Mouse (Mus musculus): ENCODE results near the gene 2210016F16Rik. TPM values are rescaled to one million over a fixed set of nuclear protein-coding genes. Genes with fewer than 3 reads are reported as not detected.
"Not testable (repeated sequence)": the region's sequence is repeated elsewhere in the genome, so short reads cannot be mapped to it uniquely, and the experiment has no call there.

The 2210016F16Rik gene
- polyA plus RNA-seq, 1 experiment from 2014 or later: 15.4 TPM

DNA sequence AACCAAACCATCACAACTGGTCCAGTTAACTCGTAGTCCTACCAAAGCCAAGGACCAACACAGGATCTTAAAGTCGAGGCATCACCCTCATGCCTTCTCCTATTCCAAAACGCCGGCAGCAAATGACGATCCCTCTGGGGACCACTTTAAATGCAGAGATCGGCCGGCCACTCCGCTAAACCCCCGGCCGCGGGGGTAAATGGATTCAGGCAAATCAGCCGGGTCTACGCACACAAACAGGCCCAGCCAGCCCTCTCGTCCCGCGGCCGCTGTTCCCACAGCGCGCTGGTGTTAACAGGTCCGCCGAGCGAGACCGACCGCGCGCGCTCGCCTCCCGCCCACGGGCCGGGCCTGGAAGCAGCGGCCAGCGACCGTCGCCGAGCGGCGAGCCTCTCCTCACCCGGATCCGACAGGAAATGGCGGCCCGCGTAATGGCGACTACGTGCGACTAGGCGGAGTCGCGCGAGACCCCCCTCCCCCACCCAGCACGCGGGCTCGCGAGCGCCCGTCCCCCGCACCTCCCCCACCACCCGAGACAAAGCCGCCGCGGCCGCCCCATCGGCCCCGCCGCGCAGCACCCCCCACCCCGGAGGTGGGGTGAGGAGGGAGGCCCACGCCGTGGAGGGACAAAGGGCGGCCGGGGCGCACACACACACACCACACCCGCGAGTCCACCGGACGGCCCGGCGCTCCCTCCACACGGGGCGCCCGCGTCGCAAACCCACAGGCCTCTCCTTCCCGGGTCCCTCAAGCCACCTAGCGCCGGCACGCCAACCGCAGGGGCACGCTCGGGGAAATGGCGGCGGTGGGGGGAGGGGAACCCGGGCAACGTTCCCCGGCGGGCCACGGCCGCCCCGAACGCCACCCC, 16.3 kb upstream of the 2210016F16Rik start:
- peak overlapping the region; percentile 88 for H3K4me3 ChIP-seq (ENCODE audit: low read depth, low read length)
- under 1% methylated on average over 57 of the region's 100 CpGs for WGBS (ENCODE audit: insufficient replicate concordance)

DNA sequence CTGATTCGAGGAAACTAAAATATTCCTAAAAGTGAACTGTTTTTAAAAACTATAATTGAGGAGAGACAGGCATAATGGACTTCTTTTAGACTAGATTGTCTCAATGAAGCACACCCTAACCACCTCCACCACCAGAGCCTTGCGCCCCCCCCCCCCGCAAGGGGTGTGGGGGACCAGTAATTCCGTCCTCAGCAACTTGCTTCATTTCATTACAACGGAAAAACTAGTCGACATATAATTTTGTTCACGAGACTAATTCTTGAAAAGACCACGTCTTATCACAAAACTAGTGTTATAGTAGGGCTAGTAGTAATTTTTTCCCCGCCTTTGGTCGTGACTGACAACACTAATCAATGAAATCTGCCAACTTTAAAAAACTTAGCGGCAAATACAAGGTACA, 15.6 kb upstream of the 2210016F16Rik start:
- DNase-seq: no peak
- WGBS (ENCODE audit: insufficient replicate concordance): 2% methylated on average over 11 of the region's 11 CpGs
- no peak for TF ChIP-seq CTCF (IDR thresholded peaks at IDR 0.05; ENCODE audit: low read depth)
- TF ChIP-seq EP300 (IDR thresholded peaks at IDR 0.05; ENCODE audit: low read depth): no peak

More for the DNA sequence above, 16.3 kb upstream of the 2210016F16Rik start:
- Histone ChIP-seq H3K27me3 (ENCODE audit: insufficient read depth, low read length) (no peaks in the 10 kb centered on the region), H3K27ac (ENCODE audit: low read depth) (peak overlapping the region; percentile 99), H3K9ac (replicated peaks) (peak overlapping the region; percentile 97), H3K4me1 (ENCODE audit: insufficient read depth) (peaks cover 15% of the 10 kb centered on the region), H3K36me3 (replicated peaks; ENCODE audit: insufficient read depth, low read length) (peaks cover 21% of the 10 kb centered on the region), H3K4me2 (ENCODE audit: low read depth, low read length) (peak overlapping the region; percentile 73), H3K9me3 (ENCODE audit: low read length) (no peaks in the 10 kb centered on the region)
- peak; percentile 31; the same call in 1 of the 2 replicates for TF ChIP-seq CTCF (IDR thresholded peaks at IDR 0.05; ENCODE audit: low read depth)
- TF ChIP-seq EP300 (IDR thresholded peaks at IDR 0.05; ENCODE audit: low read depth): no peak
- ATAC-seq (peak; percentile 33), DNase-seq (peak; percentile 88)

GRCm38 (mm10) chr13:58397651-58398050, 12.6 kb upstream of the 2210016F16Rik start:
- peaks cover 57% of the 10 kb centered on the region for H3K36me3 ChIP-seq (replicated peaks; ENCODE audit: insufficient read depth, low read length)
- 93% methylated on average over 13 of the region's 13 CpGs for WGBS (ENCODE audit: insufficient replicate concordance)
- no peaks in the 10 kb centered on the region for H3K27me3 ChIP-seq (ENCODE audit: insufficient read depth, low read length)
- ATAC-seq: no peak
- no peak overlapping the region for H3K27ac ChIP-seq (ENCODE audit: low read depth)
- H3K4me1 ChIP-seq (ENCODE audit: insufficient read depth): no peaks in the 10 kb centered on the region
- no peaks in the 10 kb centered on the region for H3K9me3 ChIP-seq (ENCODE audit: low read length)
- no peak overlapping the region for H3K4me2 ChIP-seq (ENCODE audit: low read depth, low read length)
- no peak overlapping the region for H3K9ac ChIP-seq (replicated peaks)
- DNase-seq: no peak
- no peak overlapping the region for H3K4me3 ChIP-seq (ENCODE audit: low read depth, low read length)
- TF ChIP-seq EP300 (IDR thresholded peaks at IDR 0.05; ENCODE audit: low read depth) (no peak), CTCF (IDR thresholded peaks at IDR 0.05; ENCODE audit: low read depth) (no peak)

More for the DNA sequence above, 15.6 kb upstream of the 2210016F16Rik start:
- peaks cover 29% of the 10 kb centered on the region for H3K36me3 ChIP-seq (replicated peaks; ENCODE audit: insufficient read depth, low read length)
- peak overlapping the region; percentile 88 for H3K4me3 ChIP-seq (ENCODE audit: low read depth, low read length)
- H3K4me2 ChIP-seq (ENCODE audit: low read depth, low read length): peak overlapping the region; percentile 73
- H3K9me3 ChIP-seq (ENCODE audit: low read length): no peaks in the 10 kb centered on the region
- H3K27me3 ChIP-seq (ENCODE audit: insufficient read depth, low read length): no peaks in the 10 kb centered on the region
- peaks cover 15% of the 10 kb centered on the region for H3K4me1 ChIP-seq (ENCODE audit: insufficient read depth)
- no peak for ATAC-seq
- H3K27ac ChIP-seq (ENCODE audit: low read depth): peak overlapping the region; percentile 99
- peak overlapping the region; percentile 97 for H3K9ac ChIP-seq (replicated peaks)

DNA sequence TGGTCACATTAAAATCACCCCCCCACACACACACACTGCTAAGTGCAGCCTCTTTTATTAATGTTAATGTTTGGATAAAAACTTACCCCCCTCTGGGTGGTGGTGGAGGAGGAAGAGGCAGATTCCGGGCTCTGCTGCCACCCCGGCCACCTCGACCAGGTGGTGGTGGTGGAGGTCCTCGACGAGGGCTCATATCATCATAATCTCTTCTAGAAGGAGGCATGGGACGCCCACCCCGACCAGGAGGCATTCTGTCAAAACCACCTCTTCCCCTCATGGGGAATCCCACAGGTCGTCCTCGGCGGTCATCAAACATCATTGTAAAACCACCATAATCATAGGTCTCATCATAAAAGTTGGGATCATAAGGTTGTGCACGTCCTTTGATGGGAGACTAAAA, 9.4 kb upstream of the 2210016F16Rik start:
- not testable (repeated sequence) for DNase-seq; ATAC-seq; H3K9me3 ChIP-seq (ENCODE audit: low read length); H3K4me3 ChIP-seq (ENCODE audit: low read depth, low read length); H3K9ac ChIP-seq (replicated peaks); H3K4me2 ChIP-seq (ENCODE audit: low read depth, low read length); H3K27me3 ChIP-seq (ENCODE audit: insufficient read depth, low read length); H3K27ac ChIP-seq (ENCODE audit: low read depth); H3K4me1 ChIP-seq (ENCODE audit: insufficient read depth)
- 84% methylated on average over 11 of the region's 11 CpGs for WGBS (ENCODE audit: insufficient replicate concordance)
- peaks cover 83% of the 10 kb centered on the region for H3K36me3 ChIP-seq (replicated peaks; ENCODE audit: insufficient read depth, low read length)

- ATAC-seq (no peak), DNase-seq (no peak)
- TF ChIP-seq CTCF (IDR thresholded peaks at IDR 0.05; ENCODE audit: low read depth) (no peak), EP300 (IDR thresholded peaks at IDR 0.05; ENCODE audit: low read depth) (no peak)
- WGBS (ENCODE audit: insufficient replicate concordance): 79% methylated on average over 2 of the region's 2 CpGs
- Histone ChIP-seq H3K36me3 (replicated peaks; ENCODE audit: insufficient read depth, low read length) (peaks cover 44% of the 10 kb centered on the region), H3K9me3 (ENCODE audit: low read length) (no peaks in the 10 kb centered on the region), H3K27ac (ENCODE audit: low read depth) (no peak overlapping the region), H3K4me2 (ENCODE audit: low read depth, low read length) (no peak overlapping the region), H3K9ac (replicated peaks) (no peak overlapping the region), H3K4me1 (ENCODE audit: insufficient read depth) (peaks cover 8% of the 10 kb centered on the region), H3K4me3 (ENCODE audit: low read depth, low read length) (no peak overlapping the region), H3K27me3 (ENCODE audit: insufficient read depth, low read length) (no peaks in the 10 kb centered on the region)
Measured at GRCm38 (mm10) chr13:58389324-58389951, 4.4 kb upstream of the 2210016F16Rik start.

DNA sequence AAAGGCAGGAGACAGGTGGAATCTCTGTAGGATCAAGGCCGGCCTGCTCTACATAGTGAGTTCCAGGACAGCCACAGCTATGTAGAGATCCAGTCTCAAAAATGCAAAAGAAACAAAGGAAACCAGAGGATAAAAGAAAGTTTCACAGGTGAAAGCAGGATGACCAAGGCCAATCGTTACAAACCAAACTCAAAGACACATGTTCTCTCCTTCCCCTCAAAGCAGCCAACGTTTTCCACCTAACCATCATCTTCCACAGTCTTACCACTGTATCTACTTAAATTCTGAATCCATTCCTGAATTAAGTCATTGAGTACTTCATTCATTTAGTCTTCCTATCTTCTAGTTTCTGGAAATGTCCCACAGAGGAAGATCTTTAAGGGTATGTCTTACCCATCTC, 3.4 kb upstream of the 2210016F16Rik start:
- ATAC-seq: no peak
- no peak overlapping the region for H3K4me2 ChIP-seq (ENCODE audit: low read depth, low read length)
- DNase-seq: no peak
- no peaks in the 10 kb centered on the region for H3K27me3 ChIP-seq (ENCODE audit: insufficient read depth, low read length)
- peaks cover 33% of the 10 kb centered on the region for H3K36me3 ChIP-seq (replicated peaks; ENCODE audit: insufficient read depth, low read length)
- no peak for TF ChIP-seq CTCF (IDR thresholded peaks at IDR 0.05; ENCODE audit: low read depth)
- no peak for TF ChIP-seq EP300 (IDR thresholded peaks at IDR 0.05; ENCODE audit: low read depth)
- H3K9me3 ChIP-seq (ENCODE audit: low read length): no peaks in the 10 kb centered on the region
- 57% methylated on average over 3 of the region's 3 CpGs for WGBS (ENCODE audit: insufficient replicate concordance)
- no peak overlapping the region for H3K4me3 ChIP-seq (ENCODE audit: low read depth, low read length)
- H3K9ac ChIP-seq (replicated peaks): no peak overlapping the region
- no peak overlapping the region for H3K27ac ChIP-seq (ENCODE audit: low read depth)
- H3K4me1 ChIP-seq (ENCODE audit: insufficient read depth): peaks cover 13% of the 10 kb centered on the region
